Mouse (Mus musculus) gastrocnemius, postnatal 36 days (tissue): ENCODE measurements around the gene Npas3. TPM values are rescaled to one million over a fixed set of nuclear protein-coding genes. Genes with fewer than 3 reads are reported as not detected.

Experiments used
- DNase-seq, 2 experiments: peaks; one replicate each; pipeline ENCODE4 v3.0.0; 2022
- intact Hi-C: fragments of 180-260 bp; cut with DNase I; formaldehyde crosslinking; loops from one replicate; pipeline ENCODE4 v1.15.1; 2025
- total RNA-seq, 2 experiments: library from RNA; stranded (reverse); gene quantifications; 2 replicates each; pipeline ENCODE4 v1.2.3; 2021

The Npas3 gene
- total RNA-seq, 2 experiments from 2014 or later, result 0.15 to 0.20 TPM

- no peak for DNase-seq
- intact Hi-C loops, result no loop called here
Measured at GRCm38 (mm10) chr12:53678166-53678565, 429.7 kb downstream of the Npas3 start.

DNA sequence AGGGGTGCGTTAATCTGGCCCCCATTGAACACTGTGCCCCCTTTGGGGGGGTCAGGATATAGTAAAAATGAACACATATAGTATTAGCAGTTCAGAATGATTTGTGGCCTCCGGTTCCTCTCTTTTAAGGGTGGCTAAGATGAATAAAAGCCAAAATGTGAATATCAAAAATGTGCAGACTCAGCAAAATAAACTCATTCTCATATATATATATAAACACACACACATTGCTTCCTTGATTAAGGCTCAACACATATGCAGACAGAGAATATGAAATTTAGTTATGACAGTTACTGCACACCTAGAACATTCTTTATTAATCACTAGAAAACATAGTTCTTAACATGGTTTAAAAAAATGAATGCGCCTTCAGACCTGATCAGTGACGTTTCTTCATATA is 430.7 kb downstream of the Npas3 start:
- intact Hi-C loops, result no loop called here
- no peak for DNase-seq

- intact Hi-C loops, result no loop called here
- DNase-seq, result no peak
Measured at GRCm38 (mm10) chr12:53680501-53680900, 432.0 kb downstream of the Npas3 start.

GRCm38 (mm10) chr12:53682036-53682435 is 433.6 kb downstream of the Npas3 start:
- intact Hi-C loops, result no loop called here
- no peak for DNase-seq

DNA sequence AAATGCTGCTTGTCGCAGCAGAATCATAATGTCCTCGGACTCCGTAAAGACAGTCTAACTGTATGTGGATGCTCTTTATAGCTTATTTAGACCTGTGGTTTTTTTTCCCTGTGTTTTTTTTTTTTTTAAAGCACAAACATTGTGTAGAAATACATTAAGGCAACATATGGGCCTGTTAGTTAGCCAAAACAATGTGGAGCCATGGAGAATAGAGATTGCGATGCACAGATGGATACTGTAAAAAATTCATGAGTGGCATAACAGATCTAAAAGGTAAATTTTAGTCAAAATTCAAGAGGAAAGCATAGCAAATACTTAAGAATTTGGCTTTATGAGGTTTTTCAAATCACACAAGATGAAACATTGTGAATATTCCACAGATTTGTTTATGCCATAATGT is 444.0 kb downstream of the Npas3 start:
- DNase-seq, result no peak
- intact Hi-C loops, result no loop called here

GRCm38 (mm10) chr12:53694346-53694745 is 445.9 kb downstream of the Npas3 start:
- DNase-seq, result no peak
- intact Hi-C loops, result no loop called here

GRCm38 (mm10) chr12:53695324-53695723 is 446.8 kb downstream of the Npas3 start:
- no peak for DNase-seq
- intact Hi-C loops, result no loop called here

DNA sequence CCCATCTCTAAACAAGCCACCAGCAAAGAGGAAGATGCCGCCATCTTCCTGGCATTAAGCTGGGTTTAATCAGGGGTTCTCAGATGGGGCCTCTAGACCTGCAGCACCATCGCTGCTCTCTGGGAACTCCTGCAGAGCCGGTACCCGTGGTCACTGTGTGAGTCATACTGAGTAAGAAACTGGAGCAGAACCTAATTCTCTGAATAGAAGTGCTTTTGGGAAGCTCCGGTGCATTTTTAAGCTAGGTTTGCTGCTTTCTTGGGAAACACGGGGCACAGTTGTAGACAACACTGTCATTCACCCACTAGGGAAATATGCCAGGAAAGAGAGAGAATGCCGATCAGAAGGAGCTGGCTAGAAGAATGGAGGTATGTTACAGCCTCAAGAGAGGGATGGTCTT is 449.2 kb downstream of the Npas3 start:
- DNase-seq, result no peak
- intact Hi-C loops, result no loop called here

- intact Hi-C loops, result no loop called here
- no peak for DNase-seq
Measured at GRCm38 (mm10) chr12:53698483-53699227, 450.2 kb downstream of the Npas3 start.

- intact Hi-C loops, result no loop called here
- no peak for DNase-seq
Measured at GRCm38 (mm10) chr12:53719896-53720295, 471.4 kb downstream of the Npas3 start.

DNA sequence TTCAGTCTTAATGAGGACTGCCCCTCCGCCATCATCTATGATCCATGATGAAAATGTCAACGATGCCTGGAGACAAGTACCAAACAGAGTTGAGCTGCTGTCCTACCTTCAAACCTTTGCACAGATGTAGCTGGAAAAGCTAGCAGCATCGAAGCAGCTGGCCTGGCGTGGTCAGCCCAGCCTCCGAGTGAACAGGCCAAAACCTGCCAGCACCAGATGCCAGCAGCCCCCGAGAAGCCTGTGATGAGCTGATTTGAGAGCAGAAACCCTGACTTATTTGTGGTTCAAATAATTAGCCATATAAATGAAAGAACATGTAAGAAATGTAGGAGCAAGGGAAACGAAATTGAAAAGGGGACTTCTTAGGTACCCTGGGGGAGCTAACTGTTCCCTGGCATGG is 473.7 kb downstream of the Npas3 start:
- intact Hi-C loops, result no loop called here
- DNase-seq, result no peak

GRCm38 (mm10) chr12:53722718-53723698 is 474.5 kb downstream of the Npas3 start:
- intact Hi-C loops, result no loop called here
- no peak for DNase-seq

DNA sequence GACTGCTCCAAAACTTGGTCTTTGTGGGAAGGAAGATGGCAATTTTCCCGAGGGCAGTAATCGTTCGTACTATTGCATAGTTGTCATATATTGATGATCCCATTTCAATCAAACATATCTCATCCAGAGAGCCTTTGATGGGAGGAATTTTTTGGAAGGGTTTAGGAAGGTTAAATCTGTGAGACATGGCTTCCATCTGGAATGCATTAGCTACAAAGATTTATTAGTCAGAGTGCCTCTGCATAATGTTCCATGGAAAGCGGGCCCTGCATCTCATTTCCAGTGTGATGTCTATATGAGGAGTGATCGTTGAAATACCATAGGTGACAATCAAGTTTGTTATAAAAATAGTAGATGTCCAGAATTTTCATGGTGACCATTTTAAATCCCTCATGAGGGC is 480.8 kb downstream of the Npas3 start:
- intact Hi-C loops, result no loop called here
- DNase-seq, result no peak

- no peak for DNase-seq
- intact Hi-C loops, result no loop called here
Measured at GRCm38 (mm10) chr12:53738549-53739292, 490.2 kb downstream of the Npas3 start.

- intact Hi-C loops, result no loop called here
- no peak for DNase-seq
Measured at GRCm38 (mm10) chr12:53746653-53747052, 498.2 kb downstream of the Npas3 start.

GRCm38 (mm10) chr12:53749375-53749774 is 500.9 kb downstream of the Npas3 start:
- DNase-seq, result no peak
- intact Hi-C loops, result no loop called here

GRCm38 (mm10) chr12:53752281-53753072 is 504.0 kb downstream of the Npas3 start:
- no peak for DNase-seq
- intact Hi-C loops, result no loop called here

- intact Hi-C loops, result no loop called here
- no peak for DNase-seq
Measured at GRCm38 (mm10) chr12:53753368-53753937, 505.0 kb downstream of the Npas3 start.

GRCm38 (mm10) chr12:53754236-53754635 is 505.8 kb downstream of the Npas3 start:
- intact Hi-C loops, result no loop called here
- no peak for DNase-seq

- no peak for DNase-seq
- intact Hi-C loops, result no loop called here
Measured at GRCm38 (mm10) chr12:53757631-53758030, 509.2 kb downstream of the Npas3 start.
